Mouse (Mus musculus) ES-E14 (cell line): Measurements from ENCODE around the gene Arhgap35.

Source experiments
- CHD2 ChIP-seq: IDR thresholded peaks from 2 replicates; pipeline ENCODE4 v1.6.1; 2014; ENCODE audit warnings: mild to moderate bottlenecking, low read depth, low read length, inconsistent platforms
- HCFC1 ChIP-seq: IDR thresholded peaks from 2 replicates; pipeline ENCODE4 v1.6.1; 2012; ENCODE audit warnings: low read length, inconsistent platforms, borderline replicate concordance; ENCODE audit not compliant: insufficient read depth
- MAFK ChIP-seq: IDR thresholded peaks from 2 replicates; pipeline ENCODE4 v1.6.1; 2014; ENCODE audit warnings: mild to moderate bottlenecking, low read depth, low read length, inconsistent platforms; ENCODE audit not compliant: insufficient read depth
- ZC3H11A ChIP-seq: IDR thresholded peaks from 2 replicates; pipeline ENCODE4 v1.6.1; 2012; ENCODE audit warnings: low read depth, mild to moderate bottlenecking, inconsistent platforms, low read length, borderline replicate concordance
- ZNF384 ChIP-seq: IDR thresholded peaks from 2 replicates; pipeline ENCODE4 v1.6.1; 2012; ENCODE audit warnings: low read depth, low read length, inconsistent platforms

DNA sequence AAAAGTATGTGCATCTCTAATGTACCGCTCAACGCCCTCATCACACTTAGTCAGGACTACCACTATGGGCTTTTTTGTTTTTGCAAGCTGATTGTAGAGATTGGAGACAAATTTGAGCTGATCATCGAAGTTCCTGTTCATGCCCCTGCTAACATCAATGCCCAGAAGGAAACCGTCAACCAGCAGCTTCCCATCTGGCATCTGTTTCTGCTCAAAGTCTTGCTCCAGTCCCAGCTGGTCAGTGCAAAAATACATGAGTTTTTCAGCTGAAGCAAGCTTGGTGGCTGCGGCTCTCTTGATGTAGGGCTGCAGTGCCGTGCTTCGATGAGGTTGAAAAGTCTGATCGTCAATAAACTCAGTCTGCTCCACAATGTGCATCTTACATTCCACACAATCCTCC is 50.3 kb downstream of the Arhgap35 start:
- TF ChIP-seq ZC3H11A: no peak
- TF ChIP-seq HCFC1: no peak
- no peak for TF ChIP-seq ZNF384
- no peak for TF ChIP-seq CHD2
- TF ChIP-seq MAFK: no peak
